Mouse (Mus musculus) midbrain, embryonic 14.5 days (tissue): ENCODE results near the gene Casz1. TPM values are rescaled to one million over a fixed set of nuclear protein-coding genes. Genes with fewer than 3 reads are reported as not detected.

Source experiments
- ATAC-seq: fragments of 200-750 bp; cut with Nextera tagmentation; 2 replicates; pipeline ENCODE4 v1.8.0; 2017; ENCODE audit warnings: moderate number of reproducible peaks, moderate library complexity; ENCODE audit not compliant: low FRiP score, low TSS enrichment
- DNase-seq: peaks from one replicate; pipeline ENCODE4 v3.0.0-alpha.2; 2015
- H3K27ac ChIP-seq: fragments of 300-500 bp; sonication (generic); replicated peaks from 2 replicates; pipeline ENCODE4 v1.5.1; 2014; ENCODE audit warnings: mild to moderate bottlenecking, low read depth, low read length, moderate library complexity
- H3K27me3 ChIP-seq: fragments of 300-500 bp; sonication (generic); 2 replicates; pipeline ENCODE4 v1.6.1; 2014; ENCODE audit warnings: low read length, control low read depth, mixed read lengths; ENCODE audit not compliant: control insufficient read depth, insufficient read depth
- H3K36me3 ChIP-seq: fragments of 300-500 bp; sonication (generic); 2 replicates; pipeline ENCODE4 v1.6.1; 2014; ENCODE audit warnings: low read length, control low read depth; ENCODE audit not compliant: control insufficient read depth, insufficient read depth
- H3K4me1 ChIP-seq: fragments of 300-500 bp; sonication (generic); 2 replicates; pipeline ENCODE4 v1.6.1; 2014; ENCODE audit warnings: mild to moderate bottlenecking, antibody characterized with exemption, low read length, control low read depth; ENCODE audit not compliant: control insufficient read depth, insufficient read depth
- H3K4me2 ChIP-seq: fragments of 300-500 bp; sonication (generic); 2 replicates; pipeline ENCODE4 v1.6.1; 2014; ENCODE audit warnings: mild to moderate bottlenecking, low read length, moderate library complexity
- H3K4me3 ChIP-seq: fragments of 300-500 bp; sonication (generic); replicated peaks from 2 replicates; pipeline ENCODE4 v1.5.1; 2014; ENCODE audit warnings: low read depth, low read length
- H3K9ac ChIP-seq: fragments of 300-500 bp; sonication (generic); replicated peaks from 2 replicates; pipeline ENCODE4 v1.6.1; 2014; ENCODE audit warnings: mild to moderate bottlenecking, low read length, moderate library complexity
- H3K9me3 ChIP-seq: fragments of 300-500 bp; sonication (generic); 2 replicates; pipeline ENCODE4 v1.6.1; 2016; ENCODE audit warnings: low read length, control low read depth, mixed read lengths; ENCODE audit not compliant: control insufficient read depth
- WGBS: fragments of 180-500 bp; shearing (Covaris S2); extraction: QIAGEN DNeasy Blood & Tissue Kit; methylation state at CpG from one replicate; pipeline ENCODE4 v1.1.7; 2014; 5-methylcytosine and 5-hydroxymethylcytosine counted together
- polyA plus RNA-seq: library from polyadenylated mRNA; unstranded; fragments of >200 nt; fragmentation: Nextera tagmentation; extraction: Ambion mirVana; gene quantifications from 2 replicates; pipeline ENCODE4 v1.2.1, GENCODE M21; 2014

Gene Casz1
- polyA plus RNA-seq, 1 experiment from 2014 or later = 3.1 TPM

DNA sequence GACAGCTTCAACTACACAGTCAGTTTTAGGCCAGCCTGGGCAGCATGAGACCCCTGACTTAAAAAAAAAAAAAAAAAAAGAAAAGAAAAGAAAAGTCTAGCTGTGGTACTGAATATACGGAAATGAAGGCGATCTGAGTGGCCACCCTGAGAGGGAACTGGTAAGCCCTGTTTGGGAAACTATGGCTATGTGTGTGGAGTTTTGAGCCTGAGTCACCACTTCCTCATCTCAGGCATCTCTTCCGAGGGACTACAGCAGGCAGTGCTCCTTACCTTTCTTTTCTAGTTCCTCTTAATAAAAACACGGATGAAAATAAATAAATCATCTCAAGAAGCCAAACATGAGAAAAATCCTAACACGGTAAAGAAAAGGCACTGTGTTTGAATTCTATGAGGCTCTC, 197.3 kb downstream of the Casz1 start:
- Histone ChIP-seq H3K9me3 (no peaks in the 10 kb centered on the region), H3K9ac (no peak overlapping the region), H3K4me2 (no peak overlapping the region), H3K27me3 (no peaks in the 10 kb centered on the region), H3K36me3 (no peaks in the 10 kb centered on the region), H3K4me1 (no peaks in the 10 kb centered on the region), H3K27ac (no peak overlapping the region), H3K4me3 (no peak overlapping the region)
- DNase-seq (no peak), ATAC-seq (no peak)
- WGBS = 89% methylated on average over 5 of the region's 5 CpGs

DNA sequence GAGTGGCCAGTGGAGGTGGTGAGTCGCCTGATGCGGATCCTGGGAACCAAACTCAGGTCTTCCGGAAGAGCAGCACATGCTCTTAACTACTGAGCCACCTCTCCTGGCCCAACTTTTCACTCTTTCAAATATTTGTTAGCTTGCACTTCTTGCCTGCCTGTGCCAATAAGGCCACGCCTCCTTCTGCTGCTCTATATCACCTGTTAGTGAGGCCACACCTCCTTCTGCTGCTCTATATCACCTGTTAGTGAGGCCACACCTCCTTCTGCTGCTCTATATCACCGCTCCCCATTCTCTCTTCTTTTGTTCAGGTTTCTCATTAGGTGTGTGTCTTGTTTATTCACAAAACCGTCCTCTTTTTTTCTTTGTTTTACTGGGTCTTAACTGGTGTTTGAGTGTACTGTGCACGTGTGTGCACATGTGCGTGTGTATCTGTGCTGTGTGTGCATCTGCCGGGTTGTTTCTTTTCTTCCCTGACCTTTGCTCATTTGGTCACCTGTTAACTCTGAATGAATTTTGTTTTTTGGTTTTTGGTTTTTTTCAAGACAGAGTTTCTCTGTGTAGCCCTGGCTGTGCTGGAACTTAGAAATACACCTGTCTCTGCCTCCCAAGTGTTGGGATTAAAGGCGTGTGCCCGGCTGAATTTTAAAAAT, 198.3 kb downstream of the Casz1 start:
- no peaks in the 10 kb centered on the region for H3K4me1 ChIP-seq
- H3K36me3 ChIP-seq = no peaks in the 10 kb centered on the region
- H3K9me3 ChIP-seq = no peaks in the 10 kb centered on the region
- H3K27ac ChIP-seq = no peak overlapping the region
- no peak overlapping the region for H3K9ac ChIP-seq
- no peak for ATAC-seq
- H3K4me2 ChIP-seq = no peak overlapping the region
- no peak overlapping the region for H3K4me3 ChIP-seq
- no peak for DNase-seq
- no peaks in the 10 kb centered on the region for H3K27me3 ChIP-seq
- WGBS = 96% methylated on average over 11 of the region's 11 CpGs

Other genes with a start within 250 kb of the Casz1 start
- gene Exosc10, start 246.0 kb upstream of the Casz1 start, polyA plus RNA-seq = 76.5 and 93.2 TPM in 2 replicates
- gene Srm, start 212.9 kb upstream of the Casz1 start, polyA plus RNA-seq = 146 and 171 TPM in 2 replicates
- 0.51 and 1.00 TPM in 2 replicates for gene Masp2, start 201.9 kb upstream of the Casz1 start, polyA plus RNA-seq
- gene Tardbp, start 177.4 kb upstream of the Casz1 start, polyA plus RNA-seq = 105 and 106 TPM in 2 replicates
- not detected in 2 replicates for gene Gm572, start 161.1 kb upstream of the Casz1 start, polyA plus RNA-seq